Mouse (Mus musculus) thymus, postnatal 0 days (tissue): Measurements from ENCODE around the gene Sulf2. TPM values are rescaled to one million over a fixed set of nuclear protein-coding genes. Genes with fewer than 3 reads are reported as not detected.

Source experiments
- DNase-seq: peaks from one replicate; pipeline ENCODE4 v3.0.0-alpha.2; 2015; ENCODE audit warnings: low spot score
- polyA plus RNA-seq: library from polyadenylated mRNA; unstranded; fragments of >200 nt; fragmentation: Nextera tagmentation; extraction: Ambion mirVana; gene quantifications from 2 replicates; pipeline ENCODE4 v1.2.1, GENCODE M21; 2015

The Sulf2 gene
- polyA plus RNA-seq, 1 experiment from 2014 or later = 9.4 TPM

DNA sequence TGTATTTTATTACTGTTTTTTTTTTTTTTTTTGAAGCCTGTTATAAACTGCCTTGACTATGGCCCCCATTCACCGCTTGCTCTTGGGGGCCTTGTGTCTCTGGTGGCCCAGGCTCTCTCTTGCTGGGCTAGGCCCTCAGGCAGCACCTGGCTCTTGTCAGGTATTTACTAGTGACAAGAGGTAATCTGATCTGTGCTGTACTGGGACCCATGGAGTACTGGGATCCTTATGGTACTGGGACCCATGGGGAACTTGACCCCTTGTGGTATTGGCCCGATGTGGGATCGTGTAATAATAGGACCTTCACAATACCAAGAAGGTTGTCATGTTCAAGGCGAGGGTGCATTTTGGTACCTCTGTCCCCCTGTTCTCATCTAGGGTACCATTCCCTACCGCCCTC is 4.9 kb downstream of the Sulf2 start:
- no peak for DNase-seq

DNA sequence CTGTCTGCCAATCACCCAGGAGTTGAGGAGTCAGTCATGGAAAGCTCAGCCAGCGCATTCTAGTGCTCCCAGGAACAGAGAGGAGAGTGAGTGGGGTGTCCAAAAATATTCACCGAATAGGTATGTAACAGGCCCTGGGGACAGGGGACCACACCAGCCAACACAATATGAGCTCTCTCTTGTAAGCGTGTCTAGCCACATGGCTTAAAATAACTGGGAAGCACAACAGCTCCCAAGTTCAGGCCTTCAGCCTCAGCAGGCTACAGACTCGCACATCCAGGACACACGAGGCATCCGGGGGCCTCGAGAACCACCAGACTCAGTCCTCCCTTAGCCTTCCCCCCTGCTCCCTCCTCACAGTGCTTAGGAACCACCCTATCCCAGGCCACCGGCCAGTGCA is 6.0 kb downstream of the Sulf2 start:
- DNase-seq = no peak

DNA sequence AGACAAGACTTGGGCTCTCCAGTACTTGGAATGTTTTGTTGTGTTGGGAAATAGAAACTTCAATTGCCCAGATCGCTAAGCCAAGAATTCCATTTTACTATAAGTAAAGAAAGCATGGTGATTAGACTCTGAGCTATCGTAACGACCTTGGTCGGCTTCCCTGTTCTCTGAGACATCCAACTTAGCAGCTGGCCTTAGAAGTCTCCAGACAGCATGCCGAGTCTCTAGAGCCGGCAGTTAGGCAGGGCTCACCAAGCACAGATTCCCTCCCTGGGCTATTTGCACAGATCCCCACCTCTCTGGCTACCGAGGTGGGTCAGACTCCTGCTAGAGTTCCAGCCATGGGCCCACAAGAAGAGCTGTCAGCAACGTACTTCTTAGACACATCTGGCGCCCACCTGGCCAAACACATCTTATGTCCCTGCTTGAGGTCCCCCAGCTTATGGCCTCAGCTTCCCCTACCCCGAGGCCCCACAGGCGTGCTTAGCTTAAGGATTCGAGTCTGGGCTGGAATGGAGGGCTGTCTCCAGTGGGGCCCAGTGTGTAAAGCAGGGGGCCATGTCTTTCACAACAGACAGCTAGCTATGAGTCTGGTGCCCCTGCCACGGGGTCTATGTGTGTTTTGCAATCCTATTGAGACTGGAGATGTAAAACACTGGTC is 6.7 kb downstream of the Sulf2 start:
- DNase-seq = no peak

DNA sequence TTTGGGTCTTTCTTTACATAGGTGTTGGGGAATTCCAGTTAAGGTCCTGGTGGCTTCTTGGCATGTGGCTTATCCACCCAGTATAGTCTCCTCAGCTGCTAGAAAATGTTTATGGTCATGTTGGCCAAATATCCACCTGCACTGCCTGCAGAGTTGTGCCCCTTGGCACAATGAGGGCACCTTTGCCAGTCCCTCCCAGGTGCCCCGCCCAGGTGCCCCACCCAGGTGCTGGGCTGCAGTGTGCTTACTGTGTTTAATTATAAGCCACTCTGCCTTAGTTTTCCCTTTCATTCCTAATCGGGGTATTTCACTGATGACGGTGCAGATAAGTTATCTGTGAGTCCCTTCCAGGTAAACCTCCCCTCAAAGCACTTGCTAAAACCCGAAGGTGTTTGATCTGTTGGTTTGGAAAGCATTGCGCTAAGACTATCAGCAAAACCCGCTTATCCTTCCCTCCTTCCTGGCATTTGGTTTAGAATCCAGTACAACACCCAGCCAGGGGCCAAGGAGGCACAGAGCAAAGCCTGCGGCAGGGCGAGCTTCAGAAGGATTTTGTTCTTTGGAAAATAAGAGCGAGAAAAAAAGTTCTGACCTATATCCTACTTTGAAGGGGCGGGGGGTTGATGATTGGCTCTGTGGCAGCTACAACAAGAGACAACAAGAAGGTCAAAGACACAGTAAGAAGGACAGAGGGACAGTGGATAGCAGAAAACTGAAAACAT is 7.4 kb downstream of the Sulf2 start:
- no peak for DNase-seq

DNA sequence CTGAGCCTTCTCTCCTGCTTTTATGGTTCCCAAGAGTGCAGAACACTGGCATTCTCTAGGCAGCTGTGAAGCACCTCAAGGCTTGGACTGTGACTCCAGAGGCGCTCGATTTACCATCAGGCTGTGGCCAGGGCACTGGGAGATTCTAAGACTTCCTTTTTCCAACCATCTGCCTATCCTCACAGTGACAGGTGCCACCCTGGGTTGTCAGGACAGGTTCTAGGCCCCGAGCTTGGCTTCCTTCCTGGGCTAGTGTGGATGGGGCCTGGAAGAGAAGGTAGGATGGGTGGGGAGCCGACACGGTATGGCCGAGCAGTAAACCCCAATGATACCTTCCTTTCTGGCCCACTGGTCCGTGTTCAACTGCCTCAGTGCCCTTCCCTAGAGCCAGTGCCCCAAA is 9.0 kb downstream of the Sulf2 start:
- no peak for DNase-seq

DNA sequence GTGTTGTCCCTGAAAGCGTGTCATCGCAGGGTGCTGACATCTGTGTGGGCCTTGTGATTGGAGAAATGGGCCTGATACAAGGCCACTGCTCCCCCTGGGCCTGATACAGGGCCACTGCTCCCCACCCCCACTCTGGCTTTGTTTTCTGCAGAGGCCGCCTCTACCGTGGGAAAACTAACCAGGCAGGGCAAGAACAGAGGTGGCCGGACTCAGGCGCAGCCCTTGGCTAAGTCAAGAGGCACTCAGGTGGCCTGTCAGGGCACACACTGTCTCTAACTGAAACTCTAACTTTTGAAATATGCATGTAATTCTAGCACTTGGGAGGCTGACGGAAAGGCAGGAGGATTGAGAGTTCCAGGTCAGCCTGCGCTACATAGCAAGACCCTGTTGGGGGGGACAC is 10.4 kb downstream of the Sulf2 start:
- no peak for DNase-seq

DNA sequence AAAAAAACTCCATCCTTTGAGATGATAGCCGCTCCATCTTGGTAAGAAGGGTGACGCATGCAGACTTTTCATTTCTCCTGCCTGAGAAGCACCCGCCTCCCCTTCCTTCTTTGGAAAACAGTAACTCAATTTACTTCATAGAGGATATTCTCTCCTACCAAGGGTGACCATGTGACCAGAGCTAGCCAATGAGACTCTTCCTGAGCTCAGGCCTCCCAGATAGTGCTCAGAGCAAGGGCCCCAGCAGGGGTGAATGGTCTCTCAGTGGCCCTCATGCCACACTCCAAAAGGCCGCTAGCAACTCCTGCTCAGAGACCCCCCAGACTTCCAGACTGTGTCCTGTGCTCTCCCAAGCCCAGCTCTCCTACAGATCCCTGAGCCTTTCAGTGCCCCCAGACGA is 11.6 kb downstream of the Sulf2 start:
- DNase-seq = no peak

DNA sequence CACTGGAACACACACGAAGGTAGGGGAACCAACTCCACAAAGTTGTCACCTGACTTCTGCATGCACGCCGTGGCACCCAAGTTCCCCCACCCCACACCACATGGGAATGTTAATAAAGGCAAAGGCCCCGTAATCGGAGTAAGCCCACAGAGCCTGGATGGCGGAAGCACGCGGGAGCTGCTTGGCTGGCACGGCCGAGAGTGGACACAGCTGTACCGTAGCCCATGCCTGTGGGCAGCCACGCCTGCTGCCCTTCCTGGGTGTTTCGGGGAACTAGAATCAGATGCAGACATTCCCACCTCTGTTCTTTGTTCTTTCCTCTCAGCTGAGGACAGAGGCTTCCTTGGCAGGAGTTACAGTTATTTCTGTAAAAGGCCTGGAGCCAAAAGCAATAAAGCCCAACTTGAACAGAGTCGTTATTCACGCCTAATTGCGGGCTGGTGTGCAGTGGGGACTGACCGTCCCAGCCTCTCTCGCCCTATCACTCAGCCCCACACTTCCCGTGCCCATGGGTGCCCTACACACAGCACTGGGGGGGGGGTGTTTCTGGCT is 12.8 kb downstream of the Sulf2 start:
- DNase-seq = no peak

DNA sequence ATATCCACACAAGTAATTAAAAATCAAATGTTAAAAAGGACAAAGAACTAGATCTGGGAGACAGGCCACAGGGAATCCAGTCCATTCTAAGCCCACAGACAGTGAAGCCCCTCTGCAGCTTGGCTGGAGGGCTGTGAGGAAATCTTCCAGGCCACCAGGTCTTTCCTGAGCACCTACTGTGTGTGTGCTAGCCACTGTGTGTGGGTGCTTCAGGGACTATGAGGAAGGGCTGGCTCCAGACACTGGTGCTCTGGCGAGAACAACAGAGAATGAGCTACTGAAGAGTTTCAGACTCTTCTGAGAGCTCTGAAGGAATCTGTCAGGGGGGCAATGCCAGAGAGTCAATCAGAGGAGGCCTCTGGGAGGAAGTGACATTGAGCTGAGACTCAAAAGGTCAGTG is 13.6 kb downstream of the Sulf2 start:
- no peak for DNase-seq

DNA sequence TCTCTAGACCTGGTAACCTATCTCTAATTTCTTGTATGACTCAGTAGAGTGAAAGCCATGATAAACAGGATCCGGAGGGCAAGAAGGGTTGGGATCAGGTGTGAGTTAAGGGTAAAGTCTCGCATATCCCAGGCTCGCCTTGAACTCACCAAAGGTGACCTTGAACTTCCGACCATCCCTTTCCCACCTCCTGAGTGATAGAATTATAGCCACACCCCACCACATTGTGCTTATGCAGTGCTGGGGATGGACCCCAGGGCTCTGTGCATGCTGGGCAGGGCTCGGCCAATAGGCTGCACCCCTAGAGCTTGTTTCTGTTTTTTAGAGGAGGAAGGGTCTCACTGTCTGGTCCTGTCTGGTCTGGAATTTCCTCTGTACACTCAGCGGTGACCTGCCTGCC is 14.4 kb downstream of the Sulf2 start:
- no peak for DNase-seq

DNA sequence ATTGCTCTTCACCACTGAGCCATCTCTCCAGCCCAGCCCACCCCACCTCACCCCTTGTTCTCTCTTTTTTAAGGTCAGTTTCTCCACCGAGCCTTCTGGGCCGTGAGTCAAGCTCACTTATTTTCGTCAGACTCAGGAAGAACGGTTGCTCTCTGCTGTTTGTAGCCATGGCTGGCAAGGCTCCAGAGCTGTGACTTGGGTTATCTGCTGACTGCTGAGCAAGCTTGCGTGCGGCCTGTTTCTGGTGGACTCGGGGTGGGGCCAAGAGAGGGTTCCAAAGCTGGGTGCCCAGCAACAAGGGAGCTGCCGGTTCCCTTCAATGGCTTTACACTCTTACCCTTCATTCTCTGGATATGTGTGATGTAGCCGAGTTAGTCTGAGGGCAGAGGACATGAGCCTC is 15.0 kb downstream of the Sulf2 start:
- no peak for DNase-seq

DNA sequence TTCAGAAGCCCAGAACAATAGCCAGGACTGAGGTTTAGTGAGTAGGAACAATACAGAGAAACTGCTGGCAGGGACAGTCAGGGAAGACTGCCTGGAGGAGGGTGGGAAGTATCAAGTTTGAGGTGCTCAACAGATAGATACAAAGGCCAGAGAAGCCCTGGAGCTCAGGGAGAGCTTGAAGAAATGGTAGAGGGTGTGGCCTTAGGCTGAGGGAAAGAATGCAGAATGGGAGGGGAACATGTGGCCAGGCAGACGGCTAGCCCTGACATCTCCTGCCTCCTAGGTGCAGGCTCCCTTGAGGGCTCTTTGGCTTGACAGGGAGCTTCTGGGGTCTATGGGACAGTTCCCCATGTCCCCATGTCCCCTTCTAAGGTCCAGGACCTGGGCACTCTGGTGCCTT is 17.2 kb downstream of the Sulf2 start:
- no peak for DNase-seq

DNA sequence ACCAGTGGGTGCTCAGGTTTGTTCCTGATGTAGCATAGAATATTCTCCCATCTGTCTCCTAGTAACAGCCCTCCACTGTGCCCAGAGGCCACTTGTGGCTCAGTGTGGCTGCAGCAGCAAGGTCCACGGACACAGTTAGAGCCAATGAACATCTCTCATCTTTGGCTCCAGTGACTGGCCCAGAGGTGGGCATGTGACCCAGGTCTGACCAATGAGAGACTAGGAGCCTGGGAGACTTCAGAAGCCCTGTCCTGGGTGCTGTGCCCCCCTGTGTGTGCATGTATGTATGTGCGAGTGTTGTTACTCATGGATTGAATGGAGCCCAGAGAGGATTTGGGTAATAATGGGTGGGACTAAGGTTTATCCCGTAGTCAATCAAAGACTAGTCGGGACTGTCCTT is 18.0 kb downstream of the Sulf2 start:
- DNase-seq = no peak

DNA sequence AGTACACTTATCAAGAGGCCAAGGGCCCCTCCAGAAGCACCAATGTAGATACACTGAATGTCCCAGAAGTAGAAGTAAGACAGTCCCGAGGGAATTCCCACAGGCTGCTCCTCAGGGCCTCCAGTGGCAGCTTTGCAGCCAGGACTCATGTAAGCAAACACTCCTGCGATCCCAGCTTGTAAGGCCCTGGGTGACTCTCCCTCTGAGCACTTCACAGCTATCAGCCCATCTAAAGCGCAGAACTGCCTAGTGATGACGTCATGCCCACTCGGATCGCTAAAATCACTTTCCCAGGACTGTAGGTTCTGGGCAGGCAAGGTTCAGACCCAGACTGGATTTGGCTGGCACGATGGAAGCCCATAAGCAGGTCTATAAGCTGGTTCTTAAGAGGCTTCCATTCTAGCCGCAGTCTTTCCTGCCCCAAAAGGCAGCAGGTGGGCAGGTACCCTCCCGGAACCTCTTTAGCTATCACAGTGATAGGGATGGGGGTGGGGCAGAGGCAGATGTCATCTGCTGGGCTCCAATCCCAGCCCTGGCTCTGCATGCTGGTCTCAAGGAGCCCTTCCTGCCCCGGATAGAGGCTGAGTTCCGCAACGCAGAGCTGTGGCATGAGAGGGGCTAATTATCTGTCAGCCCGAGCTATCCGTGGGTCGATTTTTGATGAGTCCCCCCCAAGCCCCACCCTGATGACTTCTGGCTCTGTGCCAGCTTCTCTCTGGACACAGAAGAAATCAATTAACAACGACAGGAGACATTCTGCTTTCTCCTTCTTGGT is 19.6 kb downstream of the Sulf2 start:
- no peak for DNase-seq

DNA sequence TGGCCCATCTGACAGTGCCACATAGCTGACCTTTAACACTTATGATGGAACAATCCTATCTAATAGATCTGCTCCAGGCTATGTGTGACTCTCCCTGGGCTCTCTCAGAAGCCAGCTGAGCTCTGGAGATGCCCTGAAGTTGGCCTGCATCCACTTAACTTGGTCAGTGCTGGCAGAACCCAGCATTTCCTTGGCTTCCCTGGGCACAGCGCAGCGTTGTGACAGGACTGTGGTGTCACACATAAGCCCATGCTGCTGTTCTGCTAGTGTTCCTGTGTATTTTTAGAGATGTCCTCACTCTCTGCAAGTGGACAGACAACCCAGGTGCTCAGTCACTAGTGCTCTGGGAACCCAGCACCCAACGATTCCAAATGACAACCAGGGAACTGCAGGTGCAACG is 26.7 kb downstream of the Sulf2 start:
- no peak for DNase-seq

DNA sequence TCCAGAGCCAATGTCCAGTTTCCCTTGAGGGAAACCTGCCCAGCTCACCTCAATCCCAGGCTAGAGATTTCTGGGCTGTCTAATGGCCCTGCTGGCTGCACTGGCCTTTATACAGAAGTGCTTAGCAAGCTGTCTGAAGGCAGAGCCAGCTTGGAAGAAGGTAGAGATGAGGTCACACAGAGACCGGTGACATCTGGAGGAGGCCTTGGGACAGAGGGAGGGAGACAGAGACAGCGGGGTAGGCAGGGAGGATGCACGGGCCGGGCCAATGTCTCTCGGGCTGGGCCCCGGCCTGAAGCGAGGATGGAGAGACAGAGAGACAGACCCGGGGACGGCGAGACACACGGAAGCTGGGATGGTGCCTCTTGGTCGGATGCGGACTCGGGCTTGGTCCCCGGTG is 27.4 kb downstream of the Sulf2 start:
- DNase-seq = no peak

DNA sequence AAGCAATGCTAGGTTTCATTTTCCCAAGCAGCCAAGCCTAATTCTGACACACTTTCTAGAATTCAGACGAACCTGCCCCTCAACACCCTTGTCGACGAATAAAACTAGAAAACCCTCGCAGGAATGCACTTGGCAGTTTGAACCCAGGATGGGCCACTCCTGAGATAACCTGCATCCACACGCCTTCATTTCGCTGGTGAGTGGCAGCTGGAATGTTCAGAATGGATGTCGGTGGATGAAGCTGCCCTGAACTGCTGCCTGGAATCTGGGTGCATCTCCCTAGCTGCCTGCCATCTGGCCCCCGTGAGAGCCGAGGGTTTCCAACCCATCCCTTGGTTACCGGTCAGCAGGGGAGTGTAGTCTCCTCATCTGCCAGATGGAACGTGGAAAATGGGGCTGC is 29.1 kb downstream of the Sulf2 start:
- no peak for DNase-seq

DNA sequence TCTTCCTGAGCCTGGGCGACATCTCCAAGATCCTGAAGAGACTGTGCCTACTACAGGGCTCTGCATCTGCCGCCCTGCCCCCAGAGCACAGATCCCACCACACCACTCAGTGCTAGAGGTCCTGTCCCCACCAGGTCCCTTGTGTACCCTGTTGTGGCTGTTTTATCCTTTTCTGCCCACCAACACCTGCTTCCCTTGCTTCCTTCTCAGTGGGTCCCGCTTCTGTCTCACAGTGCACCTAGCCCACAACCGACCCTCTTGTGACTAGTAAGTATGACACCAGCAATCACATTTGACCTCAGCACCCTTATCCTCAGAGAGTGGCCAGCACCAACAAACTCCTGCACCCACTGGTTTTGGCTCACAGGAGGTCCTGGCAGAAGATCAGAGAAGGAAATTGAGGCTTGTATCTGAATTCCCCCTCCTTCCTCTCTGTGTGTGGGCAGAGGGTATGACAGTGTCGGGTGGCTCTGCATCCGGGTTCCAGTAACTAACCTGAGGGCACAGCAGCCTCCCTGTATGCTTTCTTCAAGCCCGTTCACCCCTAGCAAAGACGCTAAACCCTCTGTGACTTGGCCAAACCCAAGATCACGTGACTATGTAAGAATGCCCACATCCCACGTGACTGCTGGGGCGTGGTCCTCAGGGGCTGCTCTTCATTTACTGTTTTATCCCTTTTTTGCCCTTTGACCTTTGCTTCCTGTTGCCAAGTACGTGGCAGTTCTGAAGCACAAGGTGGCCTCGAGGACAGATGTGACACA is 29.8 kb downstream of the Sulf2 start:
- DNase-seq = peak; percentile 18

DNA sequence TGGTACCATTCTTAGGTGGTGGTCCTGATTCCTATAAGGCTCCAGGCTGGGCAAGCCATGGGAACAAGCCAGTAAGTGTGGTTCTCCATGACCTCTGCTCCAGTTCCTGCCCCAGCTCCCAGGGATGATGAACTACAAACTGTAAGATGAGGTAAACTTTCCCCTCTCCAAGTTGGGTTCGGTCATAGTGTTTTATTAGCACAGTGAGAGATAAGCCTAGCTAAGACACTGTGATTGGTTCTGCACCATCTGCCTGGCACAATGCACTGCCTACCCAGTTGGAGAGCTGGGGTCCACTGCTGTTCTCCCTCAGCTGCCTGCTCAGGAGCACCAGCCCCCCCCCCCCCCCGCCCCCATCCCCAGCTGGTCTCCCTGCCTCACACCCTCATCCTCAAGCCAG is 30.4 kb downstream of the Sulf2 start:
- DNase-seq = no peak

DNA sequence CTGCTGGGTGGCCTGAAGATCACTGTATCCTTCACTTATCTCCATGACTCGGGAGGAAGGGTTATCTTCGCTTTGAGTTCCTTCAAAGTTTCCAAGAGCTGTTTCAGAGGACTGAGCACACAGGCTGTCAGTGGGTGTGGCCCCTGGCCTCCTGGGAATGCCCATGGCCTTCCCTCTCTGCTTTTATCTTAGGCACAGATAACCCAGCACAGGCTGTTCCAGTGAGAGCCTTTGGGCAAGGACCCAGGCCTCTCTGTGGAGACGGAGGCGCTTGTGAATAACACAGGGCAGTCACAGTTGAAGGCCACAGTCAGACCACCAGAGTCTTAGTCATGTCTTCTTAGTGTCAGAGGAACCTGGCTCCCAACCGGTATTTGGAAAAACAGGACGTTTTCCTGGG is 32.7 kb downstream of the Sulf2 start:
- no peak for DNase-seq

DNA sequence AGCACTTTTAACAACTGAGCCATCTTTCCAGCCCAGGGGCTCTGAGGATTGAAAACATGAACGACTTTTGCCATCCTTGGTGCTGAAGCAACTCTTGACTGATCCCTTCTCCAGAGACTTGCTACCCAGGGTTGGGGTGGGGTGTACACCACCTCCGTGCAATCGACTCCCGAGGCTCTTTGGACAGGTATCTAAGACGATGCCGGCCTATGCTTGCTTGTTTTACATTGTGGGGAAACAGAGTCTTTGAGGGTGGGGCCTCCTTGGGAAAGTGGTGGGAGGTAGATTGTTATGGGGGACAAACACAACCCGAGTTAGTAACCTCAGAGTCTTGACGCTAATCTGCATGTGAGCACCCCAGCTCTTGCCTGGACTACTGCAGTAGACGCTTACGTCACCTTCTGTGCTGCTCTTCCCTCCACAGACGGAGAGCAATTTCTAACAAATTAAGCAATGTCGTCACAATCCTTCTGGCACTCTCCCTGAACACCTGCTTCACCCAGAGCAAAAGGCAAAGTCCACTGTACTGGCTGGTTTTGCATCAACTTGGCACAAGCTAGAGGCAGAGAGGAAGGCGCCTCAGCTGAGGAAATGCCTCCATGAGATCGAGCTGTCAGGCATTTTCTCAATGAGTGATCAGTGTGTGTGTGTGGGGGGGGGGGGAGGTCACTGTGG is 33.6 kb downstream of the Sulf2 start:
- no peak for DNase-seq
